Mouse (Mus musculus): ENCODE results near the gene Mbl2. TPM values are rescaled to one million over a fixed set of nuclear protein-coding genes. Genes with fewer than 3 reads are reported as not detected.

The Mbl2 gene
- total RNA-seq, 2 experiments from 2014 or later = not detected

Small RNA genes lying within 50 kb of the gene (microRNA-seq; reads per million reads assigned to microRNA genes)
- gene Gm24108 = 0 reads per million in 2 experiments

Other genes starting within 250 kb of the Mbl2 start
- not detected for gene Trpd52l3, start 229.2 kb upstream of the Mbl2 start, total RNA-seq (2021)
- gene Uhrf2, start 202.4 kb upstream of the Mbl2 start, total RNA-seq (2021) = 10 to 100 TPM; 10.3 to 14.3 TPM
- gene Gldc, start 57.5 kb upstream of the Mbl2 start, total RNA-seq (2021) = not detected